Mouse (Mus musculus): ENCODE measurements at regions not wholly inside any gene's neighbourhood (a gene's known extent, or its start where the extent isn't known, plus 50 kb on each side); places are given as distances from the start of the nearest gene placed in this dataset.
A peak's percentile ranks its signal among the peaks of the same experiment; 100 is the strongest.

DNA sequence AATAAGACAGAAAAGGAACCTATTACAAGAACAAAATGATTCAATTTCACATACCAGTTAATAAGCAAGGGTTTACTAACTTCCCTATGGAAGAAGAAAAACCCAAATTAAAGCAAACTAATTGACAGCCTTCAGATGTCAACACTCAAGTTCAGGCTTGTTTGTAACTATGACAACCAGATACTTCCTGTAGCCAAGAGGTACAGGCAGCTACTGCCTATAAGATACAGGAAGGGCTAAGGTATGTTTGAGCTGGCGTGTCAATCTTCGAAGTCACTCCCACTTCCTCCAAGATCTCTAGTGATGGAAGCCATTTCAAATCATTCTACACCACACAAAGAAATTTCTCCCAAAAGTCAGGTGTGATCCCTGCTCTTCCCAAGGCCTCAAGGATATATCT is 198.1 kb upstream of the Klf14 start:
- WGBS: 91% methylated on average over 2 of the region's 2 CpGs
- Histone ChIP-seq H3K27ac (replicated peaks) (no peak overlapping the region), H3K27me3 (replicated peaks) (no peaks in the 10 kb centered on the region), H3K9me3 (replicated peaks) (no peaks in the 10 kb centered on the region), H3K9ac (replicated peaks) (no peak overlapping the region), H3K4me1 (peaks cover 8% of the 10 kb centered on the region), H3K36me3 (no peaks in the 10 kb centered on the region), H3K4me3 (replicated peaks) (no peak overlapping the region), H3K4me2 (no peak overlapping the region)
- no peak for ATAC-seq (ENCODE audit: low FRiP score)

DNA sequence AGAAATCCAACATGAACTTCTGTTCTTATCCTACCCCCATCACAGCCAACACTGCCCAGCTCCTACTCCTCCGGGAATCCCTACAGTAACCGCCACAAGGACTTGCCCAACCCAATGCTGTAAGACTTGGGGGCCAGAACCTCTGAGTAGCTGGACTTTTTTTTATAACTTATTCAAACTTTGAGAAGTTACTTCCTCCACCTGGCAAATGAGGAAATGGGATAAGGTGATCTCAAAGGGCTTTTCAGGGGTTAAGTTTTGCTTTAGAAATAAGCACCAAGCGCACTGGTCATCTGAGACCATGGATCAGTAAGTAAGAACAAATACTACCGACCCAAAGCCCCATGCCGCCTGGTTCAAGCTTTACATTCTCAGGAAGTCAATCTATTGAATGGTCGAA is 198.6 kb upstream of the Klf14 start:
- no peaks in the 10 kb centered on the region for H3K36me3 ChIP-seq
- no peak overlapping the region for H3K27ac ChIP-seq (replicated peaks)
- no peak overlapping the region for H3K4me3 ChIP-seq (replicated peaks)
- no peak overlapping the region for H3K9ac ChIP-seq (replicated peaks)
- no peak for ATAC-seq (ENCODE audit: low FRiP score)
- peaks cover 8% of the 10 kb centered on the region for H3K4me1 ChIP-seq
- no peaks in the 10 kb centered on the region for H3K9me3 ChIP-seq (replicated peaks)
- H3K27me3 ChIP-seq (replicated peaks): no peaks in the 10 kb centered on the region
- no peak overlapping the region for H3K4me2 ChIP-seq
- 95% methylated on average over 6 of the region's 6 CpGs for WGBS

DNA sequence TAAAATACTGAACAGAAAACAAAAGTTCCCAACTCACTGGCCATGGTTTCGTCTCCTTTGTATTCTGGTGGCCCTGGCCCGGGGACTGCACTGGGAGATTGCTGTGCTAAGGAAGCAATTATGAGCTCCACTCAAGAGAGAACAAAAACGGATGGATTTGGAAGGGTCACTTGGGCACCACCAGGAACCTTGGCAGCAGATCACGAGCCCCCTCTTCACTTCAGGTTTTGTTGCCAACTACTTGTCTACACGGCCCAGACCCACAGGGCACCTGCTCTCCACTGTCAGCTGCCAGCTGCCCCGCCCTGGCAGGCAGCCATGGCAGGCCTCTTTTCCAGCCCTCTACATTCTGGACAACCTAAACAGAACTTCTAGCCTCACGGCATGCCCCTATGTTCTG is 199.8 kb upstream of the Klf14 start:
- no peak for ATAC-seq (ENCODE audit: low FRiP score)
- no peaks in the 10 kb centered on the region for H3K27me3 ChIP-seq (replicated peaks)
- peaks cover 8% of the 10 kb centered on the region for H3K4me1 ChIP-seq
- H3K4me2 ChIP-seq: no peak overlapping the region
- no peaks in the 10 kb centered on the region for H3K9me3 ChIP-seq (replicated peaks)
- 52% methylated on average over 7 of the region's 7 CpGs for WGBS
- H3K4me3 ChIP-seq (replicated peaks): no peak overlapping the region
- no peak overlapping the region for H3K9ac ChIP-seq (replicated peaks)
- no peaks in the 10 kb centered on the region for H3K36me3 ChIP-seq
- H3K27ac ChIP-seq (replicated peaks): no peak overlapping the region

DNA sequence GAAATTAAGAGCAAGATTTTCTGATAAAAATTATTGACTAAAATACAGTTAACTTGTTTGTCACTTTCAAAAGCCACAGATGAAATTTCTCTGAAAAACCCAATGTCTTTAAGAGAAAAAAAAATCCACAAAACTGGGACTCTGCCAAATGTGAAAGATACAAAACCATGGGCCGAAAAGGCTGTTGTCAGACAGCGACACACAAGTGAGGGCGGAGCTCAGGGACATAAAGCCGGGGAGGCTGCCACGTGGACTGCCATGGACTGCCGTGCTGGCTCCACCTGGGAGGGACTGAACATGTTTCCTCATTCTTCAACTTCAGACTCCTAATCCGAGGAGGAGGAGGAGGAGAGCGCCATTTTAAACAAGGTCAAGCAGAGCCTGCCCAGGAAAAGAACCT is 200.4 kb upstream of the Klf14 start:
- no peak overlapping the region for H3K9ac ChIP-seq (replicated peaks)
- 28% methylated on average over 8 of the region's 8 CpGs for WGBS
- H3K27ac ChIP-seq (replicated peaks): no peak overlapping the region
- 0 out of 2 replicates have a peak overlapping the region, but pooled peaks have one; percentile 9 for H3K4me2 ChIP-seq
- H3K27me3 ChIP-seq (replicated peaks): no peaks in the 10 kb centered on the region
- no peak for ATAC-seq (ENCODE audit: low FRiP score)
- no peak overlapping the region for H3K4me3 ChIP-seq (replicated peaks)
- H3K36me3 ChIP-seq: no peaks in the 10 kb centered on the region
- no peaks in the 10 kb centered on the region for H3K9me3 ChIP-seq (replicated peaks)
- H3K4me1 ChIP-seq: peaks cover 8% of the 10 kb centered on the region

DNA sequence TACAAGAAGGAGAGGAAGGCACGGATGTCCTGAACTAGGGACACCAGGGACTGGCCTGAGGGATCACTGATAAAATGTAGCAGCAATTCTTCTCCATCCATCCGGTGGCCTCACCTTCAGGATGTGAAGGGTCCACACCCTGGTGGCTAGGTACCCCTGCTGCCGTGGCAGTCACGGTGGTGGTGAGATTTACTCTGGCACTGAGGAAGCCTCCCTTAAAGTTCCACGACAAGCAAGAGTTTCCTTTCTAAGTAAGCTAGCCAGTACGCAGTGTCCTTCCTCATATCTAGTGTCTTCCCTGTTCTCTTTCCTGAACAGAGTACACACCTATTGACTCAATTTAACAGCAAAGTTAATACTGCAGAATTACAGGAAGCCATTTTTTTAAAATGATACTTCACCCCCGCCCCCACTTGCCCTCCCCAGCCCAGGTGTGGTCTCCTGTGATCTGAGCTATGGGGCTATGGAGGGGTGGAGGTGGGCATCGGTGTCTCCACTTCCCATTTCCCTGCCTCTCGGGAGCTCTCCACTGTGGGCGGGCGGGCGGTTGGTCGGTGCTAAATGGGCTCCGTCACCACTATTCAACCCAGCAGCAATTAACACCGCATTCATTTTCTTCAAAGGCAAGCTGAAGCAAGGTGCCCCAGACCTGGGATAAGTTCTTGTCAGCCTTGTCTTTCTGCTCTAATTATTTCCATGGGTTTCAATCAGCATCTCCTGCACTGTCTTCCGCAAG is 201.2 kb upstream of the Klf14 start:
- 49% methylated on average over 16 of the region's 16 CpGs for WGBS
- no peak overlapping the region for H3K4me3 ChIP-seq (replicated peaks)
- H3K36me3 ChIP-seq: no peaks in the 10 kb centered on the region
- H3K9me3 ChIP-seq (replicated peaks): no peaks in the 10 kb centered on the region
- peaks cover 8% of the 10 kb centered on the region for H3K4me1 ChIP-seq
- no peak for ATAC-seq (ENCODE audit: low FRiP score)
- no peak overlapping the region for H3K27ac ChIP-seq (replicated peaks)
- no peaks in the 10 kb centered on the region for H3K27me3 ChIP-seq (replicated peaks)
- H3K9ac ChIP-seq (replicated peaks): no peak overlapping the region
- peak overlapping the region; percentile 13; the same call in 1 of the 2 replicates for H3K4me2 ChIP-seq

DNA sequence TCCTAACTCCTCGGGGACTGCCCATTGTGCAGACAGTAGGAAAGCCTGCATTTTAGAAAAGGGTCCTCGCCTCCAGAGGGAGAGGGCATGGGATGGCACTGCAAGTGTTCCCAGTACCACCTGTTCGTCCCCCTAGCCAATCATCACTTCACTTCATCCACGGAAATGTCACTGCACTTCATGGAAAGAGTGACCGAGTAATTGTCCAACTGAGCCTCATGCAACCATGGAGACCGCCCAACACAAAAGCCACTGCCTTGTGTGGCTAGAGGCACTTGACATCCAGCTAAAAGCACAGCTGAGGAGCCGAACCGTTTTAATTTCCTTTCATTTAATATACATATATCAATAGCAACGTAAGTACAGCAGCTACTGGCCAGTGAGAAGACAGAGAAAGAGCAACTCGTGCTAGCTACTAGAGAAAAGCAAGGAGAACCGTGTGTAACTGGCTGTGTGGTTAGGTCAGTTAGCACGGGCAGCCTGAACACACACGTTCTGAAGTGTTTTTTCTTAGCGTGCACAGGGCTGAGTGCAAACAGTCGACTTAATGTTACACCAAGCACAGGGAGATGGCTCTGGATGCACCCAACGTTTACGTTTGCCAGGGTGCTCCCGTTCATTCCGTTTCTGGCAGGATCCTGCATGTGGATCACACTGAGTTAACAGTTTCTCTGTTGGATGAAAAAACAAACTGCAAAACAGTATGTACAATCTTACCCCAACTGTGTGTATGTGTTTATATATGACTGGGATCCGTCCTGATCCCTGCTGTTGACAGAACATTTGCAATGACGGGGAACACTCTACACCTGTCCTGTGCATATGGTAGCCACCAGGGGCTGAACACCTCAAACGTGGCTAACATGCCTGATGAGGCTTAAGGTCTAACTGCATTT is 202.8 kb upstream of the Klf14 start:
- Histone ChIP-seq H3K9me3 (replicated peaks) (no peaks in the 10 kb centered on the region), H3K4me3 (replicated peaks) (no peak overlapping the region), H3K9ac (replicated peaks) (no peak overlapping the region), H3K4me2 (no peak overlapping the region), H3K27me3 (replicated peaks) (no peaks in the 10 kb centered on the region), H3K36me3 (no peaks in the 10 kb centered on the region), H3K4me1 (peaks cover 10% of the 10 kb centered on the region), H3K27ac (replicated peaks) (no peak overlapping the region)
- ATAC-seq (ENCODE audit: low FRiP score): no peak
- 61% methylated on average over 22 of the region's 22 CpGs for WGBS

DNA sequence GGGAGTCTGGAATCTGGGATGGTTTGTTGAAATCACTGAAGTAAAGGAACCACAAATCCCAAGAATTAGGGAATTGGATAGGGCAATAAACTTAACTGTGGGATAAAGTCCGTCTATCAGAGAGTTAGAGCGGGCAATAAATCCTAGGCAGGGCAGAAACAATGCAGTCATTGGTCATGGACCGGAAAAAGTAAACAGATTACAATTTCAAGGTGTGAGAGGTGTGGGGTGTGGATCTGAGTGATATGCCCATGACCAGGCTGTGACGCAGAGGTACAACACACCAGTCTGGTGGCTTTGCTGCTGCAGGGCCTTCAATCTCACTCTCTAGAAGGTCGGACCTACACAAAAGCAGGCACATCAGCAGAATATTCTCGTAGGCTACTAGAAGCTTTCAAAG is 206.1 kb upstream of the Klf14 start:
- Histone ChIP-seq H3K9ac (replicated peaks) (no peak overlapping the region), H3K27me3 (replicated peaks) (no peaks in the 10 kb centered on the region), H3K9me3 (replicated peaks) (no peaks in the 10 kb centered on the region), H3K4me1 (peaks cover 5% of the 10 kb centered on the region; the same call in 1 of the 2 replicates), H3K27ac (replicated peaks) (no peak overlapping the region), H3K36me3 (no peaks in the 10 kb centered on the region), H3K4me3 (replicated peaks) (no peak overlapping the region), H3K4me2 (no peak overlapping the region)
- WGBS: 71% methylated on average over 6 of the region's 6 CpGs
- ATAC-seq (ENCODE audit: low FRiP score): no peak

DNA sequence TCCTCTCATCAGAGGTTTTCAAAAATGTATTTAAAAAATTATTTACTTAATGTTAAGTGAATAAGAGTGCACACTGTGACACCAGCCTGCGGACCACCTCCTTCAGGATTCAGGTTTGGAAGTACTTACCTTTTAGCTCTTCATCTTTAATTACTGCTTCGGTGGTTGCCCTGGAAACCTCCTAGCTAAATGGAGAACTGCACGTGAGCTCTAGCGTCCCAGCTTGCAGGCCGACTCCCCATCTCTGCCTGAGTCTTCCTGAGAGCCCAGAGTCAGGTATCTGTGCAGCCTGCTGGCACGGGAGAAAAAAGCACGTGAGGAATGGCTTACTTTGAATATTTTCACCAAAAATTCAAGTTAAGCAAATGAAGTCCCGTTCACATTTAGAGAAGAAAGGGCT is 207.5 kb upstream of the Klf14 start:
- H3K4me2 ChIP-seq: no peak overlapping the region
- WGBS: 47% methylated on average over 8 of the region's 8 CpGs
- 0 out of 2 replicates have a peak, but pooled peaks have one; percentile 28 for ATAC-seq (ENCODE audit: low FRiP score)

DNA sequence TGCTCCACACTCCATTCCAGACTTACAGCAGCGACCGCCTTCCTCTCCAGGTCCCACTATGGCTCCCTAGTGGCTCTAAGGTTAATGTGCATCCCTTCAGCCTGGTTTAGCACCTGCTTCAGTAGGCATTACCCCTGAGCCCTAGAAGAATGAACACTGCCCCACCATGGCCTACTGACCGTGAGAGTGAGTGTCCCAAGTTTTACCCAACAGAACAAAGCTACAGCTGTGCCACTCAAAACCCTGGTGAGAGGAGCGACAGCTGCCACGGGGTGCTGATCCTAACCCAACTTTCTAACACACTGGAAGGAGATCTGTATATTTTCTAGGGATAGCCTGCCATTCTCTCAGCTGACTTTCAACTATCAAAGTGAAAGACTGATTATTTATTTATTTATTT is 208.9 kb upstream of the Klf14 start:
- H3K27ac ChIP-seq (replicated peaks): no peak overlapping the region
- ATAC-seq (ENCODE audit: low FRiP score): no peak
- 0 out of 2 replicates have a peak, but pooled peaks cover 2% of the 10 kb centered on the region for H3K4me1 ChIP-seq
- no peaks in the 10 kb centered on the region for H3K27me3 ChIP-seq (replicated peaks)
- no peaks in the 10 kb centered on the region for H3K9me3 ChIP-seq (replicated peaks)
- 84% methylated on average over 5 of the region's 5 CpGs for WGBS
- no peak overlapping the region for H3K4me3 ChIP-seq (replicated peaks)
- no peak overlapping the region for H3K4me2 ChIP-seq
- no peak overlapping the region for H3K9ac ChIP-seq (replicated peaks)
- no peaks in the 10 kb centered on the region for H3K36me3 ChIP-seq

More for the DNA sequence above, 207.5 kb upstream of the Klf14 start:
- H3K9me3 ChIP-seq (replicated peaks): no peaks in the 10 kb centered on the region
- H3K27me3 ChIP-seq (replicated peaks): no peaks in the 10 kb centered on the region
- 0 out of 2 replicates have a peak, but pooled peaks cover 2% of the 10 kb centered on the region for H3K4me1 ChIP-seq
- no peak overlapping the region for H3K4me3 ChIP-seq (replicated peaks)
- no peak overlapping the region for H3K9ac ChIP-seq (replicated peaks)
- H3K36me3 ChIP-seq: no peaks in the 10 kb centered on the region
- no peak overlapping the region for H3K27ac ChIP-seq (replicated peaks)

DNA sequence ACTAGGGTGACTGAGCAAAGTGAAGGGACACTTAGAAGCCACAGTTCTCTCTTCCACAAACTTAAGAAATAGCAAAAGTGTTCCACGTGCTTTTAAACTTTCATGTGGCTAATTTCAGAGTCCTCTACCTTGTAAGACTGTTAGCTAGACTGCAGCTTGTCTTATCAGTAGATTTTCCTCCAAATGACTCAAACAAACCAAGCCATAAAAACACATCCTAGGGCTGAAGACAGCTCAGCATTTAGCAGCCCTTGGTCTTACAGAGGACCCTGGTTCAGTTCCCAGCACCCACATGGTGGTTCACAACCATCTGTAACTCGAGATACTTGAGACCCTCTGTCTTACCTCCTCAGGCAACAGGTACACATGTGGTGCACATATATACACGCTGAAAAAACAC is 209.9 kb upstream of the Klf14 start:
- no peak overlapping the region for H3K9ac ChIP-seq (replicated peaks)
- H3K4me3 ChIP-seq (replicated peaks): no peak overlapping the region
- 0 out of 2 replicates have a peak, but pooled peaks cover 2% of the 10 kb centered on the region for H3K4me1 ChIP-seq
- no peaks in the 10 kb centered on the region for H3K27me3 ChIP-seq (replicated peaks)
- ATAC-seq (ENCODE audit: low FRiP score): no peak
- no peak overlapping the region for H3K4me2 ChIP-seq
- H3K36me3 ChIP-seq: no peaks in the 10 kb centered on the region
- 80% methylated on average over 3 of the region's 3 CpGs for WGBS
- H3K27ac ChIP-seq (replicated peaks): no peak overlapping the region
- no peaks in the 10 kb centered on the region for H3K9me3 ChIP-seq (replicated peaks)

DNA sequence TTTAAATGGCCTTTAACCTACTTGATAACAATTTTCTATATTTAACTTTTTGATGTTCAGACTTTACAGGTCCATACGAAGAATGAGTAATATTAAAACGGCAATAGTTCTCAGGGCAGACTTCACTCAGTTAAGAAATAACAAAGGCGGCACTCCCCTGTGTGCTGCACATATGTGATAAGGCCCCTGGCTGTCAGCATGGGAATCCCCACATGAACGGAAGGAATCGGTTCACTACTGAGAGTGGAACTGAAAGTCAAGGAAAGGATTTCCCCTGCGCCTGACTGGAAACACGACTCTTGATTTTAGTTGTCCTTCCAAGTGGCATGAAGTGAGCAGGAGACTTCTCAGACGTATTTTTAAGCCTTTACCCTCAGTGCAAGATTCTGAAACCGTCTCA is 210.5 kb upstream of the Klf14 start:
- WGBS: 87% methylated on average over 9 of the region's 9 CpGs
- no peak overlapping the region for H3K4me3 ChIP-seq (replicated peaks)
- H3K4me2 ChIP-seq: no peak overlapping the region
- 0 out of 2 replicates have a peak, but pooled peaks cover 2% of the 10 kb centered on the region for H3K4me1 ChIP-seq
- no peaks in the 10 kb centered on the region for H3K36me3 ChIP-seq
- ATAC-seq (ENCODE audit: low FRiP score): no peak
- no peaks in the 10 kb centered on the region for H3K27me3 ChIP-seq (replicated peaks)
- H3K9me3 ChIP-seq (replicated peaks): no peaks in the 10 kb centered on the region
- no peak overlapping the region for H3K27ac ChIP-seq (replicated peaks)
- H3K9ac ChIP-seq (replicated peaks): no peak overlapping the region

Data from neural tube, embryonic 15.5 days (tissue).